Comparison of ENCODE assay signal across 8 mouse cellular contexts in genomic region chr14:25476453-25476852, GRCm38 (mm10). TPM values are rescaled to one million over a fixed set of nuclear protein-coding genes. Genes with fewer than 3 reads are reported as not detected.
DNase-seq lines count a peak whose midpoint lies in the region; ATAC-seq lines count a peak whose summit lies in the region.
"Had no signal": no experiment of that assay in that cellular context is flagged by ENCODE, and none has a peak within 500 bp of the region (broad histone marks: within the 10 kb centered on the region; RNA-seq: fewer than 3 reads in every experiment).

No protein-coding gene starts in this region.

- peak overlapping the region; percentile 26; the same call in 1 of the 2 replicates for H3K9ac ChIP-seq in kidney, embryonic 16.5 days (replicated peaks; ENCODE audit: low read length)
- no peak overlapping the region; the same call in 1 of the 2 replicates for H3K9ac ChIP-seq in kidney, embryonic 15.5 days
- no peak overlapping the region for H3K9ac ChIP-seq in forebrain, embryonic 16.5 days (replicated peaks; ENCODE audit: low read depth, low read length)
- H3K9ac ChIP-seq in midbrain, embryonic 16.5 days (ENCODE audit: low read depth, low read length): peak overlapping the region; percentile 23; the same call in 1 of the 2 replicates
- H3K9ac ChIP-seq: neural tube, embryonic 12.5 days had no signal

- H3K4me1 ChIP-seq in kidney, embryonic 16.5 days (ENCODE audit: insufficient read depth, low read length): peaks cover 98% of the 10 kb centered on the region
- peaks cover 99% of the 10 kb centered on the region for H3K4me1 ChIP-seq in kidney, embryonic 15.5 days
- H3K4me1 ChIP-seq in forebrain, embryonic 16.5 days (replicated peaks; ENCODE audit: control insufficient read depth, insufficient read depth, low read length): peaks cover 97% of the 10 kb centered on the region
- H3K4me1 ChIP-seq in midbrain, embryonic 16.5 days (ENCODE audit: control insufficient read depth, insufficient read depth, low read length): peaks cover 81% of the 10 kb centered on the region

- peak; percentile 89 for DNase-seq in cerebellum, adult 9-11 months
- DNase-seq in left cerebral cortex, adult 9 months (ENCODE audit: low spot score in 2 of 2): no peak
- DNase-seq in embryo, embryonic 11 days: no peak

- H3K4me2 ChIP-seq in kidney, embryonic 16.5 days (replicated peaks; ENCODE audit: low read depth, low read length): no peak overlapping the region
- H3K4me2 ChIP-seq in kidney, embryonic 15.5 days: no peak overlapping the region
- no peak overlapping the region for H3K4me2 ChIP-seq in forebrain, embryonic 16.5 days (ENCODE audit: low read length)
- H3K4me2 ChIP-seq in midbrain, embryonic 16.5 days (ENCODE audit: low read length): no peak overlapping the region
- H3K4me2 ChIP-seq: neural tube, embryonic 12.5 days had no signal

- H3K4me3 ChIP-seq in kidney, embryonic 16.5 days (ENCODE audit: low read length): no peak overlapping the region
- no peak overlapping the region for H3K4me3 ChIP-seq in kidney, embryonic 15.5 days (replicated peaks)
- H3K4me3 ChIP-seq in forebrain, embryonic 16.5 days (replicated peaks; ENCODE audit: low read length): no peak overlapping the region
- H3K4me3 ChIP-seq in midbrain, embryonic 16.5 days (ENCODE audit: low read depth, low read length): no peak overlapping the region
- H3K4me3 ChIP-seq: neural tube, embryonic 12.5 days had no signal

- peak overlapping the region; percentile 34; the same call in 1 of the 2 replicates for H3K27ac ChIP-seq in kidney, embryonic 16.5 days (ENCODE audit: low read length)
- no peak overlapping the region for H3K27ac ChIP-seq in kidney, embryonic 15.5 days
- peak overlapping the region; percentile 42; the same call in 1 of the 2 replicates for H3K27ac ChIP-seq in forebrain, embryonic 16.5 days (ENCODE audit: low read length)
- 0 out of 2 replicates have a peak overlapping the region, but pooled peaks have one; percentile 0 for H3K27ac ChIP-seq in midbrain, embryonic 16.5 days (ENCODE audit: low read length)
- H3K27ac ChIP-seq: neural tube, embryonic 12.5 days had no signal

- no peaks in the 10 kb centered on the region for H3K36me3 ChIP-seq in kidney, embryonic 16.5 days (ENCODE audit: insufficient read depth, low read length)
- peaks cover 8% of the 10 kb centered on the region; the same call in 1 of the 2 replicates for H3K36me3 ChIP-seq in kidney, embryonic 15.5 days
- H3K36me3 ChIP-seq in forebrain, embryonic 16.5 days (ENCODE audit: control insufficient read depth, insufficient read depth): no peaks in the 10 kb centered on the region
- H3K36me3 ChIP-seq in midbrain, embryonic 16.5 days (ENCODE audit: control insufficient read depth, insufficient read depth, low read length): no peaks in the 10 kb centered on the region
- H3K36me3 ChIP-seq: neural tube, embryonic 12.5 days had no signal

- no peak for ATAC-seq in kidney, embryonic 16.5 days (ENCODE audit: low FRiP score, low TSS enrichment)
- no peak for ATAC-seq in kidney, embryonic 15.5 days (replicated peaks; ENCODE audit: low FRiP score)
- ATAC-seq in forebrain, embryonic 16.5 days: no peak
- ATAC-seq in midbrain, embryonic 16.5 days: no peak

- no peaks in the 10 kb centered on the region for H3K27me3 ChIP-seq in kidney, embryonic 16.5 days (ENCODE audit: insufficient read depth, low read length)
- H3K27me3 ChIP-seq in kidney, embryonic 15.5 days: no peaks in the 10 kb centered on the region
- H3K27me3 ChIP-seq in forebrain, embryonic 16.5 days (replicated peaks; ENCODE audit: control insufficient read depth, insufficient read depth, low read length): no peaks in the 10 kb centered on the region
- no peaks in the 10 kb centered on the region for H3K27me3 ChIP-seq in midbrain, embryonic 16.5 days (ENCODE audit: control insufficient read depth, insufficient read depth, low read depth, low read length)
- H3K27me3 ChIP-seq: neural tube, embryonic 12.5 days had no signal

- H3K9me3 ChIP-seq in kidney, embryonic 16.5 days (ENCODE audit: low read length): no peaks in the 10 kb centered on the region
- H3K9me3 ChIP-seq in kidney, embryonic 15.5 days (replicated peaks): no peaks in the 10 kb centered on the region
- no peaks in the 10 kb centered on the region for H3K9me3 ChIP-seq in forebrain, embryonic 16.5 days (ENCODE audit: control insufficient read depth, low read length)
- no peaks in the 10 kb centered on the region for H3K9me3 ChIP-seq in midbrain, embryonic 16.5 days (replicated peaks; ENCODE audit: control insufficient read depth, low read length, poor library complexity, severe bottlenecking)
- H3K9me3 ChIP-seq: neural tube, embryonic 12.5 days had no signal

- WGBS in kidney, embryonic 16.5 days: 67% methylated on average over 3 of the region's 3 CpGs
- 64% methylated on average over 3 of the region's 3 CpGs for WGBS in kidney, embryonic 15.5 days
- WGBS in forebrain, embryonic 16.5 days: 67% methylated on average over 3 of the region's 3 CpGs
- WGBS in midbrain, embryonic 16.5 days: 85% methylated on average over 3 of the region's 3 CpGs

RNA-seq across cellular contexts. Expression of gene Zmiz1, which starts 17.5 kb away (rescaled TPM):
- 36.0 and 46.6 TPM in 2 replicates for polyA plus RNA-seq in kidney, embryonic 16.5 days (2015; fragmentation: Nextera tagmentation; extraction: Ambion mirVana)
- 41.8 and 47.3 TPM in 2 replicates for polyA plus RNA-seq in kidney, embryonic 15.5 days (2015; fragmentation: Nextera tagmentation; extraction: Ambion mirVana)
- 52.6 and 56.6 TPM in 2 replicates for polyA plus RNA-seq in forebrain, embryonic 16.5 days (2015; fragmentation: Nextera tagmentation; extraction: Ambion mirVana)
- polyA plus RNA-seq in midbrain, embryonic 16.5 days (2015; fragmentation: Nextera tagmentation; extraction: Ambion mirVana): 54.2 and 58.0 TPM in 2 replicates

Comparison
In these comparisons a context has a peak if more than half of its experiments do, and no peak if none do; other contexts are left out.
1. H3K9ac ChIP-seq: peak in kidney, embryonic 16.5 days (single experiment) and midbrain, embryonic 16.5 days (single experiment); none in kidney, embryonic 15.5 days (single experiment) and forebrain, embryonic 16.5 days (single experiment).